Mouse (Mus musculus) erythroblast, adult 5-6 weeks (primary cell): ENCODE data around the gene Cdk19. TPM values are rescaled to one million over a fixed set of nuclear protein-coding genes. Genes with fewer than 3 reads are reported as not detected.

Source experiments
- total RNA-seq, 2 experiments: library from RNA; stranded (forward) in 1 of 2; stranded (reverse) in 1 of 2; fragments of 150-400 nt in 1 of 2; fragments of 200-764, 138-1000 nt in 1 of 2; gene quantifications; 2 replicates each; pipeline versions ENCODE4 v1.2.3 to v1.2.4; 2015 to 2017; ENCODE audit warnings: low replicate concordance in 2 of 2

Cdk19 gene
- total RNA-seq, 2 experiments from 2014 or later = 11.4 to 13.6 TPM

Other genes starting within 250 kb of the Cdk19 start
- gene Slc16a10, start 197.3 kb upstream of the Cdk19 start, total RNA-seq (2015; ENCODE audit: low replicate concordance) = 440 and 459 TPM in 2 replicates
- 461 and 469 TPM in 2 replicates for gene Slc16a10, start 197.3 kb upstream of the Cdk19 start, total RNA-seq (2017; ENCODE audit: low replicate concordance)
- 24.6 and 26.8 TPM in 2 replicates for gene Rpf2, start 92.5 kb upstream of the Cdk19 start, total RNA-seq (2015; ENCODE audit: low replicate concordance)
- gene Rpf2, start 92.5 kb upstream of the Cdk19 start, total RNA-seq (2017; ENCODE audit: low replicate concordance) = 24.8 and 31.6 TPM in 2 replicates
- 14.4 and 28.6 TPM in 2 replicates for gene Gtf3c6, start 81.5 kb upstream of the Cdk19 start, total RNA-seq (2015; ENCODE audit: low replicate concordance)
- 16.7 and 28.5 TPM in 2 replicates for gene Gtf3c6, start 81.5 kb upstream of the Cdk19 start, total RNA-seq (2017; ENCODE audit: low replicate concordance)
- gene Amd1, start 37.4 kb upstream of the Cdk19 start, total RNA-seq (2015; ENCODE audit: low replicate concordance) = 49.9 and 70.3 TPM in 2 replicates
- gene Amd1, start 37.4 kb upstream of the Cdk19 start, total RNA-seq (2017; ENCODE audit: low replicate concordance) = 60.2 and 63.1 TPM in 2 replicates
- gene Slc22a16, start 230.8 kb downstream of the Cdk19 start, total RNA-seq (2015; ENCODE audit: low replicate concordance) = not detected in 2 replicates
- gene Slc22a16, start 230.8 kb downstream of the Cdk19 start, total RNA-seq (2017; ENCODE audit: low replicate concordance) = not detected in 2 replicates